Mouse (Mus musculus): ENCODE measurements at regions not wholly inside any gene's neighbourhood (a gene's known extent, or its start where the extent isn't known, plus 50 kb on each side); places are given as distances from the start of the nearest gene placed in this dataset.

DNA sequence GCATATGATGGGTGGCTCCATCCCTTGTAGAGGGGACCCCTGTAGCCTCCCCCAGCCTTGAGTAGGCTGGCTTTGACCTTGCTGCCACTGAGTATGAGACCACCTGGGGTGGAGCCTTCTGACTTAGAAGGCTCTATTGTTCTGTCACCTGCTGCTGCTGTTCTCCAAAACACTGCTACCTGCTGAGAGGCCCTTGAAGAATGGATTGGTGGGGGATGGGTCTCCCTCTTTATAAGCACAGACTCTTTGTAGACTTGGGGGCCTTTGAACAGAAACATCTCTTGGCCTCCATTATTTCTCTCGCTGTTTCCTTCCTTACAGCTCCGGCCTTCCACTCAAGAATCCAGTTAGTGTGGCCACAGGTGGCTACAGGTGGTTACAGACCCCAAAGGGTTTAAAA is 576.1 kb upstream of the 4930452B06Rik start:
- no peak overlapping the region for H3K9ac ChIP-seq (ENCODE audit: low read length)
- no peaks in the 10 kb centered on the region for H3K9me3 ChIP-seq (ENCODE audit: control insufficient read depth, low read length)
- DNase-seq (ENCODE audit: low spot score) (no peak), ATAC-seq (ENCODE audit: insufficient read depth, low FRiP score, low TSS enrichment) (no peak)
- H3K4me1 ChIP-seq (ENCODE audit: control insufficient read depth, insufficient read depth, low read length), result no peaks in the 10 kb centered on the region
- no peaks in the 10 kb centered on the region for H3K36me3 ChIP-seq (ENCODE audit: control insufficient read depth, insufficient read depth, low read length)
- H3K4me2 ChIP-seq (ENCODE audit: low read depth), result no peak overlapping the region
- H3K27ac ChIP-seq (ENCODE audit: low read depth, low read length), result no peak overlapping the region
- WGBS, result 28% methylated on average over 2 of the region's 2 CpGs
- no peak overlapping the region for H3K4me3 ChIP-seq (ENCODE audit: low read depth, low read length)
- no peaks in the 10 kb centered on the region for H3K27me3 ChIP-seq (ENCODE audit: control insufficient read depth, insufficient read depth, low read length)

DNA sequence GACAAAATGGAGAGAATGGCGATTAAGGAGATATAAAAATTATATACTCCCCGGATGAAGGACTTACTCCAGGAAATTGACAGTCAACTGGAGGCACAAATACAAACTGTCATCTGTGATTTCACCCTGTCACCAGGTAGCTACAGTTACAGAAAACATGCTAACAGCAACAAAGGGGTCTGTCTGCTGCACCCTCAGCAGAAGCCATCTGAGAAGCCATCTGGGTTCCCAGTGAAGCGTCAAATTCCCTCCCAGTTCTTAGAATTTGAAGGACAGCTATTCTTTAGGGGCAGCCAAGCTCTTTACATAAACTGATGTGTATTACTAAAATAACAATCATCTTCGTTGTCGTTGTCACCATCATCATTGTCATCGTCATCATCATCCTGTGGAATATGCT is 561.6 kb upstream of the 4930452B06Rik start:
- H3K36me3 ChIP-seq (ENCODE audit: control insufficient read depth, insufficient read depth, low read length), result no peaks in the 10 kb centered on the region
- H3K27me3 ChIP-seq (ENCODE audit: control insufficient read depth, insufficient read depth, low read length), result no peaks in the 10 kb centered on the region
- no peak for DNase-seq (ENCODE audit: low spot score)
- H3K27ac ChIP-seq (ENCODE audit: low read depth, low read length), result no peak overlapping the region
- no peak overlapping the region for H3K9ac ChIP-seq (ENCODE audit: low read length)
- H3K4me1 ChIP-seq (ENCODE audit: control insufficient read depth, insufficient read depth, low read length), result no peaks in the 10 kb centered on the region
- H3K9me3 ChIP-seq (ENCODE audit: control insufficient read depth, low read length), result no peaks in the 10 kb centered on the region
- H3K4me3 ChIP-seq (ENCODE audit: low read depth, low read length), result no peak overlapping the region
- ATAC-seq (ENCODE audit: insufficient read depth, low FRiP score, low TSS enrichment), result no peak
- 88% methylated on average over 6 of the region's 6 CpGs for WGBS
- H3K4me2 ChIP-seq (ENCODE audit: low read depth), result no peak overlapping the region

DNA sequence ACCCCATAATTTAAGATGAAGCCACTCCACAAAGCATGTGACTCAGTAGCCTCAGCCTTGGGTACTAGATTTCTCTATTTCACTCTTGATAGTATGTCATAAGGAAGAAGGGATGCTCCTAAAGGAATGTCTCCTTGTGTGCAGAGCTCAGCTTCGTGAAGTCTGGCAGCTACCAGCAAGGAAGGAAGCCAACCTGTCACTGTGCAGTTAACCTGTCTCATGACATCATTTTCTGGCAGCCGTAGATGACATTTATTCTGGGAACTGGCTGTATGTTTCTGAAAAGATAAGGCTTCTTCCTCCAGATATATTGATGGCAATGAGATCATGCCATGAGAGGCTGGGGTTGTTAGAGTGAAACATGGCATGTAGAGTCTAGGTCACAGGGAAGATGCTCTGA is 534.2 kb upstream of the 4930452B06Rik start:
- no peaks in the 10 kb centered on the region for H3K4me1 ChIP-seq (ENCODE audit: control insufficient read depth, insufficient read depth, low read length)
- no peaks in the 10 kb centered on the region for H3K36me3 ChIP-seq (ENCODE audit: control insufficient read depth, insufficient read depth, low read length)
- H3K4me3 ChIP-seq (ENCODE audit: low read depth, low read length), result no peak overlapping the region
- 84% methylated on average over 2 of the region's 2 CpGs for WGBS
- no peaks in the 10 kb centered on the region for H3K9me3 ChIP-seq (ENCODE audit: control insufficient read depth, low read length)
- no peak overlapping the region for H3K4me2 ChIP-seq (ENCODE audit: low read depth)
- no peaks in the 10 kb centered on the region for H3K27me3 ChIP-seq (ENCODE audit: control insufficient read depth, insufficient read depth, low read length)
- DNase-seq (ENCODE audit: low spot score) (no peak), ATAC-seq (ENCODE audit: insufficient read depth, low FRiP score, low TSS enrichment) (no peak)
- H3K27ac ChIP-seq (ENCODE audit: low read depth, low read length), result no peak overlapping the region
- H3K9ac ChIP-seq (ENCODE audit: low read length), result no peak overlapping the region

DNA sequence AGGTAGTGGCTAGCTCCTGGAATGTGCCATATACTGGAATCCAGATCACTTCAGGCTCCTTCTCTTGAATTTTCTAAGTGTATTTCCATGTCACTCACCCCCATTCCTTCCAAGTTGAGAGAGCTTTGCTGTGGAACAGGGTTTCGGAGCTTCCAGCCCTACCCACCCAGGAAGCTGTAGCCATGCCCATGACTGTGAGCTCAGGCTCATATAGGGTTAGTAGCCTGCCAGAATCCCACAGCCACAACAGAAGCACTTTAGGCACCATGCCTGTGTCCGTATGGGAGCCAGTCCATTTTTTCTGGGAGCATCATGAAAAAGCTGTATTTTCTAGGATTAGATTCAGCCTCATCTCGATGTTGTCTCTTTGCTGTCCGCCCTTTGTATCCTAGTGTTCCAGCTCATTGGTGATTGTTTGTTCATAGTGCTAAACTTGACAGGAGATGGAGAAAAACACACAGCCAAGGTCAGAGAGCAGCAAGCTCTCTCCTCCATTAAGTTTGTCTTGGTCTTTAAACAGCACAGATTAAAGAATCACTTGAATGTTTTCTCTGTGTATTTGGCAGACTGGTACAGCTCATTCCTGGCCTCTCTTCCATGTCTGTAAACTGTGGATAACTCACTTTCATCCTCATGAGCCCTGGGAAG is 526.2 kb upstream of the 4930452B06Rik start:
- Histone ChIP-seq H3K4me3 (ENCODE audit: low read depth, low read length) (no peak overlapping the region), H3K27me3 (ENCODE audit: control insufficient read depth, insufficient read depth, low read length) (no peaks in the 10 kb centered on the region), H3K36me3 (ENCODE audit: control insufficient read depth, insufficient read depth, low read length) (no peaks in the 10 kb centered on the region), H3K9me3 (ENCODE audit: control insufficient read depth, low read length) (no peaks in the 10 kb centered on the region), H3K9ac (ENCODE audit: low read length) (no peak overlapping the region), H3K4me1 (ENCODE audit: control insufficient read depth, insufficient read depth, low read length) (no peaks in the 10 kb centered on the region), H3K4me2 (ENCODE audit: low read depth) (no peak overlapping the region), H3K27ac (ENCODE audit: low read depth, low read length) (no peak overlapping the region)
- DNase-seq (ENCODE audit: low spot score) (no peak), ATAC-seq (ENCODE audit: insufficient read depth, low FRiP score, low TSS enrichment) (no peak)
- 81% methylated on average over 4 of the region's 4 CpGs for WGBS

DNA sequence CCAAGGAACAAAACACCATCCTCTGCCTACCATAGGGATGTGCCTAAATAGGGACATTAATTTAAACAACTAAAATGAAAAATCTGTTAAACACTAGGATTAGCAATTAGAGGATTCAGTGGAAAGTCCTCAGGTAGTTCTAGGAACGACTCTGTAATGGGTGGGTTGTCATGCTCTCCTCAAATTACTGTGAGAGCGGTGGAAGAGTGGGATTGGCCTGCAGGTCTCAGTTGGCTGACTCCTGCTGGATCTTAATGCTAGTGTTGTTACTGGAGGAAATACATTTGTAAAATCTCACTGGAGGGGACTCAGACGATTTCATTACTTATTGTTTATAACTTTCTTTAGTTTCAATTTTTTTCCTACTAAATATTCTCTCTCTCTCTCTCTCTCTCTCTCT is 525.6 kb upstream of the 4930452B06Rik start:
- Histone ChIP-seq H3K27me3 (ENCODE audit: control insufficient read depth, insufficient read depth, low read length) (no peaks in the 10 kb centered on the region), H3K36me3 (ENCODE audit: control insufficient read depth, insufficient read depth, low read length) (no peaks in the 10 kb centered on the region), H3K9me3 (ENCODE audit: control insufficient read depth, low read length) (no peaks in the 10 kb centered on the region), H3K9ac (ENCODE audit: low read length) (no peak overlapping the region), H3K4me3 (ENCODE audit: low read depth, low read length) (no peak overlapping the region), H3K4me2 (ENCODE audit: low read depth) (no peak overlapping the region), H3K27ac (ENCODE audit: low read depth, low read length) (no peak overlapping the region), H3K4me1 (ENCODE audit: control insufficient read depth, insufficient read depth, low read length) (no peaks in the 10 kb centered on the region)
- no peak for DNase-seq (ENCODE audit: low spot score)
- WGBS, result 78% methylated on average over 3 of the region's 3 CpGs
- no peak for ATAC-seq (ENCODE audit: insufficient read depth, low FRiP score, low TSS enrichment)

DNA sequence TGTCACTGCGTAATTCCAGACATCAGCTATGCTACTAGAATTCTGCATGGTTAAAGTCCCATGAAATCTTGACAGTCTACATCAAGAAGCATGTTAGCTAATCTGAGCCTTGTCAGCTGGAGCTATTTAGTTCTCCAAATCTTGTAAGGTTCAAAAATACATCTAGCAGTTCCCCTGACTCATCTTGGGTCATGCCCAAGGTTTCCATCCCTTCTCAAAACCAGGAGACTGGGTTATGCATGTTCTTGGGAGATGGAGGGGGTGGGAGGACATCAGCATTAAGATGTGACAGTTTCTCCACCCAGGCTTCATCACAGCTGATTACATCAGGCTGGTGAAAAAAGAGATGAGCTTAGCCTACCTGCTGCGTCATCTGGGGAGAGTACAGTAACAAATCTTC is 495.3 kb upstream of the 4930452B06Rik start:
- H3K4me1 ChIP-seq (ENCODE audit: control insufficient read depth, insufficient read depth, low read length), result no peaks in the 10 kb centered on the region
- no peaks in the 10 kb centered on the region for H3K27me3 ChIP-seq (ENCODE audit: control insufficient read depth, insufficient read depth, low read length)
- no peak overlapping the region for H3K4me2 ChIP-seq (ENCODE audit: low read depth)
- no peak overlapping the region for H3K9ac ChIP-seq (ENCODE audit: low read length)
- 90% methylated on average over 2 of the region's 2 CpGs for WGBS
- no peaks in the 10 kb centered on the region for H3K9me3 ChIP-seq (ENCODE audit: control insufficient read depth, low read length)
- H3K27ac ChIP-seq (ENCODE audit: low read depth, low read length), result no peak overlapping the region
- ATAC-seq (ENCODE audit: insufficient read depth, low FRiP score, low TSS enrichment) (no peak), DNase-seq (ENCODE audit: low spot score) (no peak)
- no peaks in the 10 kb centered on the region for H3K36me3 ChIP-seq (ENCODE audit: control insufficient read depth, insufficient read depth, low read length)
- H3K4me3 ChIP-seq (ENCODE audit: low read depth, low read length), result no peak overlapping the region

DNA sequence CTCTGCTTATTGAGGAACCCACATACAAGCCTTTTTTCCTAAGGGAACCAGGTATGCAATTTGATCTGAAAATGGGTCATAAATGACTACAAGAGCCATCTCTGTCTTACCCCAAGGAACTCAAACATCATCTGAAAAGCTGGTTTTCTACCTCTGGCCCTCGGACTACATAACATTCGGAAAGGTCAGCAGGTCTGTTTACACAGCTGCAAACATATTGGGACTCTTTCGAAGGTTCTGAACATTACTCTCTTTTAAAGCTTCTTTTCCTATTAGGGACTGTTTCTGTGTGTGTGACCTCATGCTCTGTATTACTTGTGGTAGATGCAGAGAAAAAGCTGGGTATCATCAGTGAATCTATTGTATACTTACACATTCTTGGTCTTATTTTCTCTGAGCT is 491.9 kb upstream of the 4930452B06Rik start:
- Histone ChIP-seq H3K4me2 (ENCODE audit: low read depth) (no peak overlapping the region), H3K4me1 (ENCODE audit: control insufficient read depth, insufficient read depth, low read length) (no peaks in the 10 kb centered on the region), H3K27me3 (ENCODE audit: control insufficient read depth, insufficient read depth, low read length) (no peaks in the 10 kb centered on the region), H3K9me3 (ENCODE audit: control insufficient read depth, low read length) (no peaks in the 10 kb centered on the region), H3K4me3 (ENCODE audit: low read depth, low read length) (no peak overlapping the region), H3K9ac (ENCODE audit: low read length) (no peak overlapping the region), H3K27ac (ENCODE audit: low read depth, low read length) (no peak overlapping the region), H3K36me3 (ENCODE audit: control insufficient read depth, insufficient read depth, low read length) (no peaks in the 10 kb centered on the region)
- ATAC-seq (ENCODE audit: insufficient read depth, low FRiP score, low TSS enrichment) (no peak), DNase-seq (ENCODE audit: low spot score) (no peak)
- WGBS, result 48% methylated on average over 3 of the region's 3 CpGs

DNA sequence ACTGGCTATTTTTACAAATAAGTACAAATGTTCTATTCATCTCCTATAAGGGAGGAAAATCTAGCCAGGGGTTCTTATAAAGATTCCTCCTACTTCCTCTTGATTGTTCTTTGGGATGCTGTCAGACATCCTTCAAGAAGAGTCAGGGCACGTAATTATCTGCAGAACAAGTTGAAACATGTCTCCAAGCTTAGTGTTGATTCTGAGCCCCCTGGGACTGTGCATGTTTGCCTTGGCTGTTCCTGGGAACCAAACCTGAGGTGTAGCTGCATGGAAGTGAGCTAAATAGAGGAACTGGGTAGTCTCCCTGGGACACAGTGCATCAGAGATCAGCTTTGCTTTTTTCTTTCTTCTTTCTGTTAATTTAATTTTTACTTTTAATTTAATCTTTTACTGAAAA is 484.8 kb upstream of the 4930452B06Rik start:
- no peaks in the 10 kb centered on the region for H3K9me3 ChIP-seq (ENCODE audit: control insufficient read depth, low read length)
- no peak overlapping the region for H3K4me2 ChIP-seq (ENCODE audit: low read depth)
- no peaks in the 10 kb centered on the region for H3K4me1 ChIP-seq (ENCODE audit: control insufficient read depth, insufficient read depth, low read length)
- H3K4me3 ChIP-seq (ENCODE audit: low read depth, low read length), result no peak overlapping the region
- H3K36me3 ChIP-seq (ENCODE audit: control insufficient read depth, insufficient read depth, low read length), result no peaks in the 10 kb centered on the region
- H3K27ac ChIP-seq (ENCODE audit: low read depth, low read length), result no peak overlapping the region
- 53% methylated on average over 1 of the region's 1 CpGs for WGBS
- no peak overlapping the region for H3K9ac ChIP-seq (ENCODE audit: low read length)
- ATAC-seq (ENCODE audit: insufficient read depth, low FRiP score, low TSS enrichment) (no peak), DNase-seq (ENCODE audit: low spot score) (peak; percentile 12)
- no peaks in the 10 kb centered on the region for H3K27me3 ChIP-seq (ENCODE audit: control insufficient read depth, insufficient read depth, low read length)

DNA sequence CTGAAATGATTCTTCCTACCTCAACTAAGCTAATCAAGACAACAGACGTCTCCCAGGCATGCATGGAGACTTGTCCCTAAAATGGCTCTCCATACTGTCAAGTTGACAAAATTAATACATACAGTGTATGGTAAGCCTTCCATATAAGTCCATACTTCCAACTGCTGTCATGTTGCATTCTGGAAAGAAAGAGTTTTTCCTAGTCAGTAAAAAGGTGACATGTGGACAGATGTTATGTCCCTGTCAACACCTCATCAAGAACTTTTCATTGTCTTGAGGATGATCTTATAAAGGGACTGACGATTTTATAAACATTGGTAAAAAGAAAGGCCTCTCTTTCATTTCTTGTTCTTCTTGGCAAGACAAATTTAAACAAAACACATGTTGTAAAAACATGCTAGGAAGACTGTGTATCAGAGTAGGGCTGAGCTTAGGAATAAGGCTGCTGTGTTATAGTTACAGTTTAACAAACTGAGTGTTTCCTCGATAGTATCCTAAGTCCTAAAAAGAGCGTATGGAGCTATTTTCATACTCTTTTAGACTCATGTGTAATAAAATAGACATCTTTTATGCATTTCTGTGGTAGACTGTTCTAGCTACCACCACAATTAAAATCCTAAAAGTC is 480.7 kb upstream of the 4930452B06Rik start:
- WGBS, result 90% methylated on average over 4 of the region's 4 CpGs
- H3K4me2 ChIP-seq (ENCODE audit: low read depth), result no peak overlapping the region
- H3K4me1 ChIP-seq (ENCODE audit: control insufficient read depth, insufficient read depth, low read length), result no peaks in the 10 kb centered on the region
- ATAC-seq (ENCODE audit: insufficient read depth, low FRiP score, low TSS enrichment), result no peak
- no peak overlapping the region for H3K9ac ChIP-seq (ENCODE audit: low read length)
- no peaks in the 10 kb centered on the region for H3K27me3 ChIP-seq (ENCODE audit: control insufficient read depth, insufficient read depth, low read length)
- H3K9me3 ChIP-seq (ENCODE audit: control insufficient read depth, low read length), result no peaks in the 10 kb centered on the region
- DNase-seq (ENCODE audit: low spot score), result no peak
- H3K4me3 ChIP-seq (ENCODE audit: low read depth, low read length), result no peak overlapping the region
- H3K27ac ChIP-seq (ENCODE audit: low read depth, low read length), result no peak overlapping the region
- no peaks in the 10 kb centered on the region for H3K36me3 ChIP-seq (ENCODE audit: control insufficient read depth, insufficient read depth, low read length)

All from neural tube, embryonic 11.5 days (tissue).